Mouse (Mus musculus) cerebellum, postnatal 14 days (tissue): ENCODE results near the gene Atm.

Experiments
- DNase-seq, 2 experiments: peaks; one replicate each; pipeline ENCODE4 v3.0.0; 2021; ENCODE audit warnings: mixed read lengths in 2 of 2

The Atm gene

DNA sequence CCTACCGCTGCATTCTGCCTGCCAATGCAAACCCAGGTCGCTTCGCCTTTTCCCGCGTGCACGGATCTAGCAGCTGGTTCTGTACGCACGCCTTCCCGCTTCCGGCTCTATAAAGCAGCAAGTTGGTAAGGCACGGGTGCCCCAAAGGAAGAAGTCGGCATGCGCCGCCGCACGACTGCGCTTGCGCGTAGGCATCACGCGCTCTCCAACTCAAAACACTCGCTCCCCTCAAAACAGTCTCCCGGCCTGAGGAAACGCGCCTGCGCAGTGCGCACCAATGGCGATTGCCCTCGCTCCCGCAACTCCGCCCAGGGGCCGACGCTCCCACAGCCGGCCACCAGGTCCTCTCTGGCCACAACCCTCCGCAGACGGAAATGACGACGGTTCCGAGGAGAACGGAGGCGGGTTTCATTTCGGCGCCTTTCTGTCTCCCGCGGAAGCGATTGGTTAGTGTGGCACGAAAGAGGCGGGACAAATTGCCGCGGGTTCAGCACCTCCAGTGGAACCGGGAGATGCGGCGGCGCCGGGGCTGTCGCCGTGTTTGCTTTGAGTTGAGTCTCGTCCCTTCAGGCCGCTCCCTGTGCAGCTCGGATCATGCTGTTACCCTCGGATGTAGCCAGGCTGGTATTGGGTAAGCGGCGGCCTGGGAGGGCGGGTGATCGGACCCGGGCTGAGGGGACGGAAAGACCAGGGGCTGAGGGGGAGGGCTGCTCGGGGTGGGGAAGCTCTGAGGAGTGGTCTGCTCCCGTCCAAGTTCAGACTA, at the start of gene Atm, which contains the start of gene Npat:
Gene Atm, minus strand, starts transcription at position 183 of the 763 bp plus-strand sequence.
Gene Npat, plus strand, starts transcription at position 490 of the 763 bp plus-strand sequence.
- DNase-seq, result peak; percentile 99 to 100

DNA sequence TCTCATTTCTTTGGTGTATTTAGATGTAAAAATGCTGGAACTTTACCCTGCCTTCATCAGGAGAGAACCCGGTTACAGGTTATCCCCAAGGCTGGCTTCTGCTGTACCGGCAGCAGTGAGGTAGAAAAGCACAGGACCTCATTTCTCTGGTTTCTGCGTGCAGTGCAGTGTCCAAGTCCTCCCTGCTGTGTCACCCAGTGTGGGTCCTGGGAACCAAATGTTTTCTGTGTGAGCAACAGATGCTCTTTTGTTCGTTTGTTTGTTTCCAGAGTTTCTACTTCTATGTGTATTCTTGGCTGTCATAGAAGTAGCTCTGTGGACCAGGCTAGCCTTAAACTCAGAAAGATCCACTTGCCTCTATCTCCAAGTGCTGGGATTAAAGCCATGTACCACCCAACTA, 45.3 kb upstream of the Atm start:
- DNase-seq, result peak in 1 of 2 experiments; percentile 31

- DNase-seq, result no peak
Observed at GRCm38 (mm10) chr9:53575721-53576120, 39.2 kb upstream of the Atm start.

GRCm38 (mm10) chr9:53572516-53573307, 36.2 kb upstream of the Atm start:
- DNase-seq, result no peak

DNA sequence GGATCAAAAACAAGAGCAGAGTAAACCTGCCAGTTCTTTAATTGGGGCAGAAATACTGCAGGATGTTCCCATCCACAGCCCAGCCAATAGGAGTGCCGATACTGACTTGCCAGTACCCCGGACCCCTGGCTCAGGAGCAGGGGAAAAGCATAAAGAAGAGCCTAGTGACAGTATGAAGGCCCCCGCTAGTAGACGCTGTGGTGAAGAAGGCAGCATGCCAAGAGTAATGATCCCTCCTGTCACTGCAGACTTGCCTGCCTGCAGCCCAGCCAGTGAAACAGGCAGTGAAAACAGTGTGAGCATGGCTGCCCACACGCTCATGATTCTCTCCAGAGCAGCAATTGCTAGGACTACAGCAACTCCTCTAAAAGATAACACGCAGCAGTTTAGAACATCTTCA, 34.1 kb upstream of the Atm start:
- DNase-seq, result peak; percentile 54 to 71

GRCm38 (mm10) chr9:53537336-53537965, 911 bp upstream of the Atm start:
- no peak for DNase-seq

- peak; percentile 7 to 10 for DNase-seq
Observed at GRCm38 (mm10) chr9:53535416-53536320, 872 bp downstream of the Atm start.

- no peak for DNase-seq
Observed at GRCm38 (mm10) chr9:53517373-53518009, 19.0 kb downstream of the Atm start.

GRCm38 (mm10) chr9:53514091-53514490, 22.4 kb downstream of the Atm start:
- DNase-seq, result no peak

DNA sequence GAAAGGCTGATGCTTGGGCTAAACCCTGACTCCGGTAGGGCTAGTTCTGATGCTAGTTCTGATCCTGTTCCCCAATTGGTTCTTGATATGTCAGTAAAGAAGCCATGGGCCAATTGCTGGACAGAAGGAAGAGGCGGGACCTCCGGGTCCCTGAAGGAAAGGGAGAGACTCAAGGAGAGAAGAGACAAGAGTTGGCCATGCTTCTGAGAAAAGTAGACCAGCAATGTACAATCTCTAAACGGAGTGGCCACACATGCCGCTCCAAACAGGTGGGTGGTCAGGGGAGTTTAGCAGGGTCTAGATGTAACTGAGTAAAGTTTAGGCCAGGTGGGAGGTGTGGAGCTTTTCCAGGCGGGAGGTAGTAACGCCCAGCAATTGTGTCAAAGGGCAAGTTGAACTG, 28.5 kb downstream of the Atm start:
- no peak for DNase-seq

GRCm38 (mm10) chr9:53485886-53486285, 50.7 kb downstream of the Atm start:
- peak in 1 of 2 experiments; percentile 1 for DNase-seq

DNA sequence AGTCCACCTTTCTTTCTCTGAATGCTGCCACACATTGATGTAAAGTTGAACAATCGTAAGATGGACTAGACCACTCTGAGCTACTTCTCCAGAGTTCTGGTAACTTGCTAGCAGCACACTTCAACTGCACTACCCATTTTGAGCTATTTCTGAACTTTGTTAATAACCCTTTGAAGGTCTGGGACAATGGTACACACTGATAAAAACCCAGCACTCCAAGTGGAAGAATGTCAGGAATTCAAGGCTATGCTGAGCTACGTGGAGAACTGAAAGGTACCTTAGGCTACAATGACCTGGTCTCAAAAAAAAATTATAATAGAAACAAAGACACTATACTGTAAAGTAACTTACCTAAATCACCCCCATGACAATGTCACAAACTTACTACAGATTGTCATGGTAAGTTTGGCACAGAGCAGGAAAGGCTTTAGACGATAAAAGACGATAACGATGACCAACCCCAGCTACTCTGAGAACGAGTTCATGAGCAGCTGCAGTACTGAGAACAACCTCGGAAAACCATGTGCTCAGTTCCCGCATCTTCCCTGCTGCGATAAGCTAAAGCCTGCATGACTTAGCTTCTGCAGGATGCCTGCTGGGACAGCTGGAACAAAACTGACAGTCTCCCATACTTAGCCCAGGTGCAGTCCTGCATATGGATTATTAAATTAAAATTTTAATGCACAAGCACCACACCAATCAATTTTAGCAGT, 63.6 kb downstream of the Atm start:
- no peak for DNase-seq

DNA sequence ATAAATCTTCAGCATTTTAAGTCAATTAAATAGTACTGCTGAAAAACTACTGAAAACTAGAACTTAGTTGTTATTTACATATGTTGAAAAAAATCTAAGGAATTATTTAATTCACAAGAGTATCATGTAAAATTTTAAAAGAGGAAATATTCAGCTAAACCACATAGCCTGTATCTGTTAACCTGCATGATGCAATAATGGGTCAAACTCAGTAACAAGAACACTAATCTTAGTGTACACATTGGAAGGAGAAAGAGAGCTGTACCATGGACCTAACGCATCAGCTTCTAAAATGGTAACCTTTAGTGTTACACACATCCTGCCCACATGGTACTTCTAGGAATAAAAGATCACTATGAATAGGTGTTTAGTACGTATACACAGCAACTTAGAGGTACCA, 84.5 kb downstream of the Atm start:
- no peak for DNase-seq

GRCm38 (mm10) chr9:53450609-53451008, 85.9 kb downstream of the Atm start:
- no peak for DNase-seq

DNA sequence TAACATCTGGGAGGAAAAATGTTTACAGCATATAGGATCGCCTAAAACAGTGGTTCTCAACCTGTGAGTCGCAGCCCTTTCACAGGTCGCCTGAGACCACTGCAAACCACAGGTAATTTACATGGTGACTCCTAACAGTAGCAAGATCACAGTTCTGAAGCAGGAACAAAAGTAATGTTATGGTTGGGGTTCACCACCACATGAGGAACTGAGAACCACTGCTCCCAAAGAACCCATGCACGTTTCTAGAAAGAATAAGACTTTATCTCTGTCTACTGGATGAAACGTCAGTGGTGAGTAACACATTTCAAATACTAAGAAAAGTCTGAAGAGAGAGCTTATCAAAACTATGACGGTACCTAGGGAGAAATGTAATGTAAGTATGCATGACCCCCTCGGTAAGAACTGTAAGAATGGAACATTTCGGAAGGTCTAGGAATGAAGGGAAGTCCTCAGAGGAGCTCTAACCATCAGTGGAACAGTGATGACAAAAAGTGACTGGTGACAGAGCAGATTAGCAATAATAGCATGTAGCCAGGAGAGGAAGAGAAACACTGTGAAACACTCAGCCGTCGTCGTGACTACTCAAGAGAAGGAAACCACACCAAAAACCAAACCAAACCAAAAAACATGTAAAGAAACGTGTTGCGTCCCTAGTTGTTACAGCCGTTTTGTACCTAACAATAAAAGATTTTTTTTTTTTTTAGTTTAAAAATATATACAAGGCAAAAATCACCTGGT, 100.5 kb downstream of the Atm start:
- no peak for DNase-seq

DNA sequence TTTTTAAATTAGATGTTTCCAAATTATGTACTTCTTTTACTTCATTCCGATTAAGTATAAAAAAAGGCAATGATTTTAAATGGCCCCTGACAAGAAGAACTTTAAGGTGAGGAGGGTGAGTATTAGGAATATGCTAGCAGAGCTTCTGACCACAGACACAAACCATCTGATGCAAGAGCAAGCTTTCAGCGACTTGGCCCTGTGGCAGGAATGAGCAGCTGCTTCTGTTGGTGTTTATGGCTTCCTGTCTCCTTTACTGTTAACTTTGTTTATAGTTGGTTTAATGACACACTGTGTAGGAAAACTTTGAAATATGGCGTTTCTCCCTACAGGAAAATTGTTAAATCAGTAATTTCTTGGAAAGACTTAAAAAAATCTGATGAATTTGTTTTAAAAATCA, 108.9 kb downstream of the Atm start:
- DNase-seq, result no peak

GRCm38 (mm10) chr9:53426726-53427125, 109.8 kb downstream of the Atm start:
- DNase-seq, result no peak

- DNase-seq, result no peak
Observed at GRCm38 (mm10) chr9:53422133-53422896, 114.2 kb downstream of the Atm start.

GRCm38 (mm10) chr9:53409427-53409826, 127.1 kb downstream of the Atm start:
- no peak for DNase-seq

GRCm38 (mm10) chr9:53408953-53409361, 127.6 kb downstream of the Atm start:
- DNase-seq, result no peak
